Mouse (Mus musculus) right cerebral cortex, postnatal 14 days (tissue): Measurements from ENCODE around the gene Mat2a.
"Not testable (repeated sequence)": the region's sequence is repeated elsewhere in the genome, so short reads cannot be mapped to it uniquely, and the experiment has no call there.

ENCODE experiments used
- DNase-seq: peaks from one replicate; pipeline ENCODE4 v3.0.0; 2022

Mat2a gene

DNA sequence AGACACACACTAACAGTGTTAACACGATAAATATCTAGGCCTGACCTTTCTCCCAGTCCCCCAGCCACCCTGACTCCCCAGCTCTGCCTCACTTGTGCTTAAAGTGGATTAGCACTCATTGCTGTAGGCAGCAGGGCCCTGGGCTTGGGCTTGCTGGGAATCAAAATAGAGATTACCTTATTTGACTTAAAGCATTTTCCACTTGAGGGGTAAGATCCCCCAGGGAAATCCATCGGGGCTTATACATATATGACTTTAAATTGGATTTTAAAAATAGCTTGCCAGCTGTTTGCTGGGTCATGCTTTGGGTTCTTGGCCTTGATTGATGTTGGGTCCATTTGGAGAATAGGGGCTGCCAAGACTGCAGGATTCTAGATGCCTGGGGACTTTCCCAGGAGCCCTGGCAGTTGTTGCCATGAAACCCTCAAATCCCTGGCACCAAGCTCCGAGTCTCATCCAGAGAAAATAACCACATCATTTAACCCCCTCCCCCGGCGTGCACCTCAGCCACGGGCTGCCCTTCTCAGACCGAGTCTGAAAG is 15.5 kb upstream of the Mat2a start:
- peak; percentile 21 for DNase-seq

DNA sequence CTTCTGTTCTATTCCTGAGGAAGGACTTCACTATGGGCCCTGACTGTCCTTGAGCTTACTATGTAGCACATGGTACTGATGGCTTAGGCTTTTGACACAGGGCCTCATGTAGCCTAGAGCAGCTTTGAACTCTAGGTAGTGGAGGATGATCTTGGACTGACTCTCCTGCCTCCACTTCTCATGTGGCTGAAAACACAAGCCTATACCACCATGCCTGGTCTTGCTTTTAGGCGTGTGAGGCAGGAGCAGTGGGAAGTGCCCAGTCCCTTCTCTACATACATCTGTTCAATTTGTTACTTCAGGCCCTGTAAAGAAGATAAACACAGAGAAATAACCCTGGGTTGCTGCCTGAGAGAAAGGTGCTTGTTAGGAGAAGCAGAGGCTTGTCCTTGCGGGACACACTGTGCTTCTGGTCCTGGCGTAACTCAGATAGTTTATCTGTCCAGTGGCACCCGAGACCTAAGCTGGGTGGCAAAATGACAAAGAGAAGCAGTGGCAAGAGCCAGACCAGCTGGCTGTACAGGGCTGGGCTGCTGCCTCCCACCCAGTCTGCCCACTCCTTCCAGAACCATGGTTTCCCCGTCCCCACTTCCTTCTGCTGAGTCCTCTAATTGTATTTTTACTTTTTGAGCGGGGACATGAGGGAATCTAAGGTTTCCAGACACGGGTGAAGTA is 14.9 kb upstream of the Mat2a start:
- no peak for DNase-seq

DNA sequence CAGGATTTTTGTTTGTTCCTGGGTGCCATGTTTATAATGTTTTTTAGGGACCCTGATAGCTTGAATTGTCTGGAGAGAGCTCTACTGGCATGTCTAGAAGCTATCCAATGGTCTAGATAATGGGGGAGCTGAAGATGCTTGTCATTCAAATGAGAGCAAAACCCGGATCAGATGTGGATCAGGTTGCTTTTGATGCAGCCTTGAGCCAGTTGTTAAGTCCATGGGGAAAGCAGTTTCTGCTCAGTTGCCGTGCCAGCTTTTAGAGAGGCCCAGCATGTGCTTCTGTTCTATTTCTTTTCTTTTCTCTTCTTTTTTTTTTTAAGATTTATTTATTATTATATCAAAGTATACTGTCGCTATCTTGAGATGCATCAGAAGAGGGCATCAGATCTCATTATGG is 14.2 kb upstream of the Mat2a start:
- no peak for DNase-seq

DNA sequence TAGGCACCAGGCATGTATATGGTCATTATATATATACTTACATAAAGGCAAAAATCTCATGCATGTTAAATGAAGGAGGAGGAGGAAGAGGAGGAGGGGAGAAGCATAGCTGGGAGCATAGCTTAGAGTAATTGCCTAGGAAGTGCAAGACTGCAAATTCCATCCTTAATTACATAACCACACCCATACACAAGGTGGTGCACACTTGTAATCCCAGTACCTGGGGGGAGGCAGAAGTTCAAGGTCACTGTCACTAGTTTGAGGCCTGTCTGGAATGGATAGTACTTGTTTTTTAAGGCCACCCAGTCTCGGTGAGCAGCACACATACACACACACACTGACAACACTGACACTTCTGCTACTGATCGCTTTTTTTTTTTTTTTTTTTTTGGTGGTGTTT is 13.0 kb upstream of the Mat2a start:
- no peak for DNase-seq

DNA sequence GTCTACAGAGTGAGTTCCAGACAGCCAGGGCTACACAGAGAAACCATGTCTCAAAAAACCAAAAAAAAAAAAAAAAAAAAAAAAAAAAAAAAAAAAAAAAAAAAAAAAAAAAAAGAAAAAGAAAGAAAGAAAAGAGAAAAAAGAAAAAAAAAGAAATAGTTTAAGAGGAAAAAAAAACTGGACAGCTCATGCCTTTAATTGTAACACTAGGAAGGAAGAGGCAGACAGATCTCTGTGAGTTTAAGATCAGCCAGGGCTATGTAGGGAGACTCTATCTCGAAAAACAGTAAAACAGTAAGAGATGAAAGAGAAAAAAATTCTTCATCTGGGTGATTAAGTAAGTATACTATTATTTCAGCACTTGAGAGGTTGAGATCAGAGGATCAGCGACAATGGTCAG is 12.4 kb upstream of the Mat2a start:
- not testable (repeated sequence) for DNase-seq

DNA sequence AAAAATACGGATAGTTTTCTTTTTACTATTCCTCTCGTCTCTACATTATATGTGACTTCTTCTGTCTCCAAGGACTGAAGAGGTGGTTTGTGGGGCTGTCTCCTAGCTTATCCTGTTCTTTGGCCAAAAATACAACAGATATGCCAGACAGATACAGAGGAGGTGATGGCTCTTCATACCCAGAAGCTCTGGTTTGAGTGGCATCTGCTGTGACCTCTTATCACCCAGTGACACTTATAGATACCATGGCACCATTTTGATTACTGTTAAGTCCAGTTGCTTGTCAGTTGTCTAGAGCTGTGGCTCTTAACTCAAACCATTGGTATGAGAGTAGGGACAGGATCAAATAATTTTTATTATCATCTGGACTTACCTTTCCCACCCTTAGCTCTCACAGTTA is 8.1 kb upstream of the Mat2a start:
- DNase-seq = no peak

DNA sequence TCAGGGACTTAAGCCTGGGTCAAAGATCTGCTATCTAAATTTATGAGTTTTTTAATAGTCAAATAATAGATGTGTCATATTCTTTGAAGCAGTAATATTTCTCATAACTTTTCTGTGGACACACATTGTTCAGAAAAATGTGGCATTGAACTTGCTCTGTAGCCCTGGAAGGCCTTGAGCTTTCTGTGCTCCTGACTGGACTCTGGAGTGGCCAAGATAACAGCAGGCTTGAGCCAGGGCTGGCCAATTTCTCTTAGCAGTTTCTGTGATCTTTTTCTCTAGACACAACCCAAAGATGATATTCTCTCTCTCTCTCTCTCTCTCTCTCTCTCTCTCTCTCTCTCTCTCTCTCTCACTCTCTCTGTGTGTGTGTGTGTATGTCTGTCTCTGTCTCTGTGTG is 5.7 kb upstream of the Mat2a start:
- no peak for DNase-seq

DNA sequence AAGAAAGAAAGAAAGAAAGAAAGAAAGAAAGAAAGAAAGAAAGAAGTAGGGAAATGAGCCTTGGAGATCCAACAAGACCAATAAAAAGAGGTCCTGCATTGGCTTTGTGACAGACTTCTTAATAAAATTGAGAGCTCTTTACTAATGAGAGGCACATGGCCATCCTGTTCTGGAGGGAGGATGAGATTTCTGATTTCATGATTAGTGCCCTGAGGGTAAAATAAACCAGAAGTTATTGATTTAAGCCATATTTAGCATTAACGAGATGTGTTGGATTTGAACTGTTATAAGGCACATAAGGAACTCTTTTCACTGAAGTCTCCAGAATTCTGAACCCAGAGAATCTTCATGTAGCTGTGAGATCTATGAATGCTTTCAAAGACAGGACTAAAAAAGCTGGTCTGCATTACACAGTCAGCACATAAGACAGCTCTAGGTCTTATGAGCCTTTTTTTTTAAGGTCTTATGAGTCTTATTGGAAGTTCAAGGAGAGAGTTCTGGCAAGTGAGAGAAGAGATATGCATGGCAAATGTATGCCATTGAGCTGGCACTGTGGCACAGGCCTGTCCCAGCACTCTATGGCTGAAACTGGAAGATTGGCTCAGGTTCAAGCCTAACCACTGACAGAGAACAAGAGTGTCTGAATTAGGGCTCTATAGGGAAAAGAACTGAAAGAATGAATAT is 3.7 kb upstream of the Mat2a start:
- no peak for DNase-seq

DNA sequence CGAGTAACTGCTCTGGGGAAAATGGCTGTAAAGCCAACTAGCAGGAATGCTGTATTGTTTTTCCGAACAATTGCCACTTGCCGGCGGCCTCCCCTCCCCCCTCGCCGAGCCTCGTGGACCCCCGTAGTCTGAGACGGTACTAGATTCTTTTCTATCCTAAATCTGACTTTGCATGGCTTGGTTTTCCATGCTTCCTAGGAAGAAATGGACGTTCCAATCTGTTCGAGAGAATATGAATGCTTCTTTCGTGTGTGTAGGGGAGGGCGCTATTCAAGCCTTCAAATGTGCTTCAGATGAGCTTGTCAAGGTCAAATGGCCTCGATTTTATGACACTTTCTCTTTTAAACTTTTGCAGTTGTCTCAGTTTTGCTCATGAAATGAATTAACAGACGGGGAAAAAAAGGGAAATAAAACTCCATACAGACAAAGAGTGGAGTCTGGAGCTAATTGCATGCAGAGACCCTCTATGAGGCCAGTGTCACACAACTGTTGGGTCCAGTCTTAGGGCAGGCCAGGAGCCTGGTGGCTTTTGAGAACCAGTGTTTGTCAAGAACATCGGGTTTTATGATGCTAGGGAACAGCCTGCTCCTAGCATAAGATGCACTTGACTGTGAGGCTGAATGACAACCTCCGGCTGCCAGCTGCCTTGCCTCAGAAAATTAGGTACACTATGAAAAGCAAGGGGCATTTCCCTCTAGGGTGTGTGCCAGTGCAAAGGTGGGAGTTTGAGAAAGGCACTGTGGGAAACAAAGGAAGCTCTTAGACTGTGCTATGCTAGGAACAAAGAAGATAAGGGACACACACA is 1.0 kb upstream of the Mat2a start:
- DNase-seq = no peak

DNA sequence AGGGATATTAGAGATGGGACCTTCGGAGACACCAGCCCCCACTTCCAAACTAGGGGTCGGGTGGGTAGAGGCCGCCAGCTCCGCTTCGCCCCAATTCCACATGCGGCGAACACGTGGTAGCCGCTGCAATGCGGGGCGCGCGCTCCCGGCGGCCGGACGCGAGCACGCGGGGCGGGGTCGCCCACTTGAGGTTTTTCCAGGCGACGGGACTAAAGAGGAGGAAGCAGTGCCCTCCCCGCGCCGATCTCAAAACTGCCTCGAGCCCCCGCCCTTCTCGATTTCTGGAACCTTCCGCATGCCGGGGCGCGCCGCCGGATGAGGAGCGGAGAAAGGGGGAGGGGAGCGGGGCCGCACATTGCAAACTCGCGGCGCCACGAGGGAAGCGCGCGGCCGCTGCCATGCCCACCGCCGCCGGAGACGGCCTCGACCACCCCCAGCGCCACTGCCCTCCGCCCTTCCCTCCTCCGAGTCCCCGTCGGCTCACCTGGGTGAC is 450 bp downstream of the Mat2a start:
- DNase-seq = peak; percentile 93

DNA sequence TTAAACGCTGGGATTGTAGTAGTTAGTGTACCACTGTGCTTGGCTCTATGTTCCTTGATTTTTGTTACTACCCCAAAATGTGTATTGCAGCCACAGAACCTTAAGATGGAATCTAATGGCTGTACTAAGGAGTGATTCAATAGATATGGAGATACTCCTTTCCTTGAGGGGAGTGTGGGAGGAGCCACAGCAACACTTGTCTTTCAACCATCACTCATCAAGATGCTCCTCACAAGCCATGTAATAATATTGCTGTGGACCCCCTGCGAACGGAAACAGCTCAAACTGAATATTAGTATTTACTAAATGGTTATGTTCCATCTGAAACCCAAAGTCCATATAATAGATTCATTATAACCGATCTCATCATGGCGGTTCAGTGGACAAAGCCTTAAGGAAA is 1.1 kb downstream of the Mat2a start:
- DNase-seq = no peak

DNA sequence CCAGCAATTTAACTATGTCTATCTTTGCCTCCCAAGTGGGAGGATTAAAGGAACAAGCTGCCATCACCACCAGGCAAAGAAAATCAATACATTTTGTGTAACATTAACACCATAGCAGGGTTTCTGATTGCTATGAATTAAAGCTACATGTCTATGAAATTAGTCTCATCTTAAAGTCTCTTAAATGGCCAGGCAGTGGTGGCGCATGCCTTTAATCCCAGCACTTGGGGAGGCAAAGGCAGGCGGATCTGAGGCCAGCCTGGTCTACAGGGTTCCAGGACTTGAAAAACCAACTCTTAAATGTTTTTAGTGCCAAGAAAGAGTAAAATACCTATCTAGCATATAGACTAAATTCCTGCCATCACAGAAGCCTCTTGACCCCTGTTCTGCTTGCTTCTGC is 7.2 kb downstream of the Mat2a start:
- DNase-seq = no peak

DNA sequence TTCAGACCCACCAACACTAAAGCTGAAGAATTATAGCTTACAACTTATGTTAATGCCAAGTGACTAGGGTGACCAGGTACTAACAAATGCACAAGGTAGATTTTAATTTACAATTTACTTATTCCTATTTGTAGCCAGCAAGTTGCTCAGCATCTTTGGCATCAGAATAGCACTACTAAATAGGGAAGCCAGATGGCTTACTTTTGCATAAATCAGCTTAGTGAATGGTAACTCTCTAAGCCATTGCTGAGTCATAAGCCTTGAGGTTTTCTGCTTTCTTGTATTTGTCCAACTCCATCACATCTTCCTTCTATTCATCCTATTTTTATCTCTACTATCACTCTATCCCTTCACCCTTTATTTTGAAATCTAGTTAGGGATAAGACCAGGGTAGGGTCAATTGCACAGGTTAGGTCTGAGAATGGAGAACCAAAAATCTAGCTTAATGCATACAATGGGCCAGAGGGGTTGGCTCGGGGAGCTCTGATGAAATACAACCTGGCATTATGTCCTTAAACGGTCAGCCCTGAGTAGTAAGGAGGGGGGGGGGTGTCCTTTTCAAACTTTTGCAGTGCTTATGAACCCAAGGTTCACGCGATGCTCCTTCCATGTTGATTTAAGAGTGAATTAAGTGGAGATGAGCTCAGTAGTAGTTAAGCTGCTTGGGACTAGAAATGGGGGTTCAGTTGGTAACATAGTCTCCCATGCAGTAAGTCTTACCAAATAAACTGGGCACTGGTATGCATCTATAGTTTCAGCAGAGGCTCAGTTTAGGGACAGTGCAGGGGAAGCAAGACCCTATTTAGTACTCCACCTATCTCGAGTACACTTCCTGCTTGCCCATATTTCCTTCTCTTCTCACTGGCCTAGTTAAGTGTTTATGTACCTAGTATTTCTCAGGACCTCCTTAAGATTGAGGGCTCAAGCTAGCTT is 8.1 kb downstream of the Mat2a start:
- DNase-seq = no peak

DNA sequence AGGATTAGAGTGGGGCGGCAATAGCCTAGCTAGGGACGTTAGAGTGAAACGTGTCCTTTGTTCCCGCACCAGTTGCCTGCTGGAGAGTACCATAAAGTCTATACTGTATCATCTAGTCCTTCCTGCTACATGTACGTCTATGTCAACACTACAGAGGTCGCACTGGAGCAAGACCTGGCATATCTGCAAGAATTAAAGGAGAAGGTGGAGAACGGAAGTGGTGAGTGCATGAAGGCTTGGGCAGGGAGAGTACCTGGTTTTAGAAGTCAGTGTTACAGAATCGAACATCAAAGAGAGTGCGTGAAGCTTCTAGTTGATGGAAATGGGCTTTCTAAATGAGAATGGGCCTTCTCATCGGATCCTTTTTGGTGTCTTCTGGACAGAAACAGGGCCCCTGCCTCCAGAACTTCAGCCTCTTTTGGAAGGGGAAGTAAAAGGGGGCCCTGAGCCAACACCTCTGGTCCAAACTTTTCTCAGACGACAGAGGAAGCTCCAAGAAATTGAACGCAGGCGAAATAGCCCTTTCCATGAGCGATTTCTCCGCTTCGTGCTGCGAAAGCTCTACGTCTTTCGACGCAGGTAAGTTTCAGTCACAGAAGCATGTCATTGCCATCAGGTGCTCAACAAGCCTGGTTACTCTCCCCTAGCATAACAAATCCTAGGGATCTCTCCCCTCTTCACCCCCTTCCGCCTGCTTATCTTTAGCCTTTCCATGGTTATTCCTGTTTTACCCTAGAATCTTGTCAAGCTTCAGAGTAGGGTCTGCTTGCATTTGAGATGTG is 10.1 kb downstream of the Mat2a start:
- DNase-seq = no peak

DNA sequence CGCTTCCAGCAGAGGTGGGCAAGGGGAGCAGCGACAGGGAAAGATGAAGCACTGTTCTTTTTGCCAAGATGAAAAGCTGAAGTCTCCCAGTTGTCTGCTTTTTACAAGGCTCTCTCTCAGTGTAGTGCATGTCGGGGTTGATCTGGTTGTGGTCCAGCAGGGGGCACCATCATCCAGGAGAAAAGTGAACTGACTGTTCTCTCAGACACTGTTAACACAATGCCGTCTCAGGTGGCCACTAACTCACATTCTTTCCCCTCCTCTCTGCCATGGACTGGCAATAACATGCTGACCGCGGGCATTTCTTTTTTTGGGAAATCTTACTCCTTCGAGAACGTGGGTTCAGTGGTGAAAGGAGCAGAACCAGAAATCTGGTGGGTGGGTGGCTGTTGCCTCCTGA is 11.3 kb downstream of the Mat2a start:
- DNase-seq = peak; percentile 82

DNA sequence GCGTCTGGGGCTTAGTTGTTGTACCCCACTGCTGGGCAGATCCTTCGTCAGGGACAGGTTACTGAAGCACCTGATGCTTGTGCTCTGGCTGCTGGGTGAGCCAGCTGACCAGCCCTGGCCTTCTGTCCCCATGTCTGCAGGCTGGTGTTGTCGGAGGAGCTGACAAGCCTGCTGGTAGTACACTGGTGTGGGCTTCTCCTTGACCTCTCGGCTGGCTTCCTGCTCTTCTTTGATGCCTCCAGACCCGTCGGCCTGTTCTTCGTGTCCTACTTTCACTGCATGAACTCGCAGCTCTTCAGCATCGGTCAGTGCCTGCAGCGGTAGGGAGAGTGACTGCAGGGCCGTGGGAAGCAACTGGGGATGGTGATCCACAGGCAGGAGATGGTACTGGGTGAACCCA is 13.7 kb downstream of the Mat2a start:
- DNase-seq = no peak

DNA sequence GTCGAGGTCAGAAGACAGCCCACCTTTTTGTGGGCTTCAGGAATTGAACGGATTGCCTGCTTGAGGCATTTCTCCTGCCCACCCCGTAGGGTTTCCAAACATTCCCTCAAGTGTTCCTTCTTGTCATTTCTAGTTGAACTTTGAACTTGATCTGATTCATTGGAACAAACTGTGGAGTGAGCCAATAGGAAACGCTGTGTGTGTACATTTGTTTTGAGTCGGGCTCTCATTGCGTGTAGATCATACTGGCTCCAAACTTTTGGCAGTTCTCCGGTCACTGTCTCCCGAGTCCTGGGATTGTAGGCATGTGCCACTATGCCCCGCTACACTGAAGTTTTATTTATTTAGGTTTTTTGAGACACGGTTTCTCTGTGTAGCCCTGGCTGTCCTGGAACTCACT is 18.5 kb downstream of the Mat2a start:
- DNase-seq = no peak

DNA sequence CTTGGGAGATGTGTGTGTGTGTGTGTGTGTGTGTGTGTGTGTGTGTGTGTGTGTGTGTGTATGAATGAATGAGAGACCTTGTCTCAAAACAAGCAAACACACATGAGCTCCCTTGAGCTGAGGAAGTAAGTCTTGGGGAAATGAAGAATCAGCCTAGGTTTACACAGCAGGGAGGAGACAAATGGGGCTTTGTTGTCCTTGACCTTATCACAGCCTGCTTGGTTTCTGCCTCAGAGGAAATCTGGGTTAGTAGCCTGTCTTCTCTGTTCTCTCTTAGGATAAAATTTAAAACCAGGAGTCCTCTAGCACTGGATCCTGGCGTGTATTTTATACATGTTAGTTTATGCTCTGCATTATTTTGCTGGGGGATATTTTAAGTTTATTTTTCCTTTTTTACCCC is 19.6 kb downstream of the Mat2a start:
- no peak for DNase-seq

DNA sequence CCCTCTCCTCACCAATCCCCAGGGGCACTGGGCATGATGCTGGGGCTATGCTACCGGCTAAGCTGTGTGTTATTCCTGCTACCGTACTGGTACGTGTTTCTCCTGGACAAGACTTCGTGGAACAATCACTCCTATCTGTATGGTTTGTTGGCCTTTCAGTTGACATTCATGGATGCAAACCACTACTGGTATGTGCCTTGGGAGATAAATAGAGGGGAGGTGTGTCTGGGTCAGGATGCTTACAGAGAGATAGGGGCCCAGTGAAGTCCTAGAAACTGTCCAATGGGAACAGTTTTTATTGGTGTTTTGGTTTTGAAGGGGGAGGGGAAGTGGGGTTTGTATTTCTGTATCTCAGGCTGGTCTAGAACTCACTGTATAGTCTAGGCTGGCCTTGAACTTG is 21.1 kb downstream of the Mat2a start:
- no peak for DNase-seq

DNA sequence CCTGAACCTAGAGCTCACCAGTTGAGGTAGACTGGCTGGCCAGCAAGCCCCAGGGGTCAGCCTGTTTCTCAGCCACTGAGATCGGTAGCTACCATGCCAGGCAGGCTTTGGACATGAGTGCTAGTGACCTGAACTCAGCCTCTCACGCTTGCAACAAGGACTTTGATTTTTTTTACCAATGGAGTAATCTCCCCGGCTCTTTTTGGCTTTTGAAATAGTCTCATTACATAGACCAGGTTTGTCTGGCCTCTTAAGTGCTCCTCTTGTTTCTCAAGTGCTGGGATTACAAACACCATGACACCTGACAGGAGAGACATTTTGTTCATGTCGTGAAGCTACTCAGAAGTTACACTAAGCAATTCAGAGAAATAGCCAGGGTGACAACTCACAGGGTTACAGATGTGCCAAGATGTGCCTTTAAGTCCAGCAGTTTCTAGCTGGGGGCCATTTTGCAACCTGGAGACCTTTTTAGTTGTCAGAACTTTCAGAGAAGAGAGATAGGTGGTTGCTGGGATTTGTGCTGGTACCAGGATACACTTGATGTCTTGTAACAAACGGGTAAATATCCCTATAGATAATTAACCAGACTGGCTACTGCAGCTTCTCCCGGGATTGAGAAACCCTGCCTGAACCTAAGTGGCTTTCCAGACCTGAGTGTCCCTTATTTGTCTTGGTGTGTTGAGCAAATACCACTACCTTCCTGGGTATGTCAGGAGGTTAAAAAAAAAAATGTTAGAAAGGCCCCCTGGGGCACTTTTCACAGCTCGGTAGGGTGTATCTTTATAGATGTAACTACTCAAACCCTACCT is 23.2 kb downstream of the Mat2a start:
- no peak for DNase-seq

DNA sequence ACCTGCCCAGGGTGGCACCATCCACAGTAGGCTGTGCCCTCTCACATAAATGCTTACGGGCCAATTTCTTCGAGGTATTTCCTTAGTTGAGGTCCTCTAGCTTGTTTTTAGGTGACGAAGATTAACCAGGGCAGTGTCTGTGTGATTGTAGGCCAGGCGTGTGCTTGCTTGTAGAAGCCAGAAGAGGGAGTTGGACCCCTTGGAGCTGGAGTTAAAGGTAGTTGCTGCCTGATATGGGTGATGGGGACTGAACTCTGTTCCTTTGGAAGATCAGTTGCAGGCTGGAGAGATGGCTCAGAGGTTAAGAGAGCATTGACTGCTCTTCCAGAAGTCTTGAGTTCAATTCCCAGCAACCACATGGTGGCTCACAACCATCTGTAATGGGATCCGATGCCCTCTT is 24.2 kb downstream of the Mat2a start:
- no peak for DNase-seq
